Mouse (Mus musculus): ENCODE results near the gene Cfap97d1. TPM values are rescaled to one million over a fixed set of nuclear protein-coding genes. Genes with fewer than 3 reads are reported as not detected.

Gene Cfap97d1
- not detected in 2 replicates for polyA plus RNA-seq (2014; fragmentation: Nextera tagmentation; extraction: Ambion mirVana)

DNA sequence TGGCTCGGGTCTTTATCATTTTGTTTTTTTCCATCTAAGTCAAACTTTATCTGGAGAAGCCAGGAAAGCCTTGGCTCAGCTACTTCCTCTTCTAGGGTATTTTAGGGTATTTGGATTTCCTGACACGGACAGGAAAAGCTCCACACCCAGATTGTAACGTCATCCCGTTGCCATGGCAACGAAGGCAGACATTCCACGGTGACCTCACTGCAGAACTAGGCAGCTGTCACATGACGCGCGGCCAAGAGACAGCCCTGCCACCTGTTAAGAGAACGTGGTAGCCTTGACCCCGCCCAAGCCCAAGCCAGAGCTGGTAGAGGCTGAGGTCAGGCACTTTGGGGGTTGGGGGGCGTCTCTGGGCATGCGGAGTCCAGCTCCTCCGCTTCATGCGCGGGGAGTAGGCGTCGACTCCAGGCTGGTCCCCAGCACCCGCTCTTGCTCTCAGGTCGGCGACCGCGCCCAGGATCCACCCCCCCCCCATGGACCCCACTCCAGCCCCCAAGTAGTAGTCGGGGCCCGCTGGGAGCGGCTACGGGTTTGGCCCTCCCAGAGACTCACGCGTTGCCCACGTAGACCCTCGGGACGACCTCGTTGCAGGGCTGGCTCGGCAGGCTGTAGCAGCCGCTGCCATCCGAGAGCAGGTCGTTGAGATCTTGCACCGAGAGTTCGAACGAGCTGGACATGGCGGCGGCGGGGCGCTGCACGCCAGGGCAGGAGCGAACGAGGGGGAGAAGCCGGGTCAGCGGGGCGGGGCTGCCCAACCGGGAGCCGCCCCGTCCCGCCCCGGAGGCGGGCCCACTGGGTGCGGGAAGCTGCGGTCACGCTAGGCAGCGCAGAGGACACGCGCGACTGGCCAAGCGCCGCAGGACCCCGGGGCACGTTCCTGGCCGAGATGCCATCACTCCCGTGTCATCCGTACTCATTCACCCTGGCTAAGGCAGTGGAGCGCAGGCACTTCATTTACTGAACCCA lies at the start of gene Cfap97d1:
Gene Cfap97d1 (plus strand): TSS at position 226 of the 972 bp plus-strand sequence.
- no peak for TF ChIP-seq CTCF (IDR thresholded peaks at IDR 0.05; ENCODE audit: low read depth)
- no peaks in the 10 kb centered on the region for H3K9me3 ChIP-seq (ENCODE audit: low read depth, low read length)
- peaks cover 8% of the 10 kb centered on the region; the same call in 1 of the 2 replicates for H3K36me3 ChIP-seq (ENCODE audit: insufficient read depth)

GRCm38 (mm10) chr11:101935743-101936142 lies 48.3 kb upstream of the Cfap97d1 start:
- DNase-seq (no peak), ATAC-seq (ENCODE audit: insufficient read depth) (no peak)
- H3K9me3 ChIP-seq (ENCODE audit: low read depth, low read length): no peaks in the 10 kb centered on the region
- H3K4me3 ChIP-seq (ENCODE audit: low read depth, low read length): no peak overlapping the region
- no peak for TF ChIP-seq CTCF (IDR thresholded peaks at IDR 0.05; ENCODE audit: low read depth)
- H3K9ac ChIP-seq: no peak overlapping the region
- H3K27ac ChIP-seq (ENCODE audit: low read depth): no peak overlapping the region
- no peaks in the 10 kb centered on the region for H3K36me3 ChIP-seq (ENCODE audit: insufficient read depth)
- 77% methylated on average over 3 of the region's 3 CpGs for WGBS
- H3K4me2 ChIP-seq: no peak overlapping the region
- H3K4me1 ChIP-seq (ENCODE audit: insufficient read depth): peaks cover 6% of the 10 kb centered on the region; the same call in 1 of the 2 replicates
- peaks cover 20% of the 10 kb centered on the region; the same call in 1 of the 2 replicates for H3K27me3 ChIP-seq (ENCODE audit: insufficient read depth, low read length)

More for the DNA sequence above, at the start of gene Cfap97d1:
- no peaks in the 10 kb centered on the region for H3K27me3 ChIP-seq (ENCODE audit: insufficient read depth, low read length)
- H3K4me2 ChIP-seq: peak within 1 kb of the TSS; percentile 100
- H3K9ac ChIP-seq: peak within 1 kb of the TSS; percentile 59
- H3K4me1 ChIP-seq (ENCODE audit: insufficient read depth): no peaks in the 10 kb centered on the region
- H3K27ac ChIP-seq (ENCODE audit: low read depth): peak within 1 kb of the TSS; percentile 82
- peak within 1 kb of the TSS; percentile 62 for H3K4me3 ChIP-seq (ENCODE audit: low read depth, low read length)
- ATAC-seq (ENCODE audit: insufficient read depth): peak; percentile 81
- DNase-seq: peak; percentile 98
- WGBS: under 1% methylated on average over 70 of the region's 71 CpGs

- no peaks in the 10 kb centered on the region for H3K9me3 ChIP-seq (ENCODE audit: low read depth, low read length)
These were observed 47.7 kb upstream of the Cfap97d1 start for GRCm38 (mm10) chr11:101936421-101936820.

GRCm38 (mm10) chr11:101937108-101937507 lies 47.0 kb upstream of the Cfap97d1 start:
- H3K4me1 ChIP-seq (ENCODE audit: insufficient read depth): peaks cover 6% of the 10 kb centered on the region; the same call in 1 of the 2 replicates
- DNase-seq (peak; percentile 72), ATAC-seq (ENCODE audit: insufficient read depth) (peak; percentile 44; the same call in 1 of the 2 replicates)
- under 1% methylated on average over 32 of the region's 32 CpGs for WGBS
- peak overlapping the region; percentile 81 for H3K4me2 ChIP-seq
- no peaks in the 10 kb centered on the region for H3K9me3 ChIP-seq (ENCODE audit: low read depth, low read length)
- peak overlapping the region; percentile 59 for H3K9ac ChIP-seq
- H3K27me3 ChIP-seq (ENCODE audit: insufficient read depth, low read length): peaks cover 20% of the 10 kb centered on the region; the same call in 1 of the 2 replicates
- peak overlapping the region; percentile 36 for H3K4me3 ChIP-seq (ENCODE audit: low read depth, low read length)
- H3K27ac ChIP-seq (ENCODE audit: low read depth): no peak overlapping the region
- H3K36me3 ChIP-seq (ENCODE audit: insufficient read depth): no peaks in the 10 kb centered on the region
- no peak for TF ChIP-seq CTCF (IDR thresholded peaks at IDR 0.05; ENCODE audit: low read depth)

More at GRCm38 (mm10) chr11:101936421-101936820, 47.7 kb upstream of the Cfap97d1 start:
- Histone ChIP-seq H3K36me3 (ENCODE audit: insufficient read depth) (no peaks in the 10 kb centered on the region), H3K27me3 (ENCODE audit: insufficient read depth, low read length) (peaks cover 20% of the 10 kb centered on the region; the same call in 1 of the 2 replicates), H3K9ac (no peak overlapping the region), H3K4me3 (ENCODE audit: low read depth, low read length) (no peak overlapping the region), H3K4me1 (ENCODE audit: insufficient read depth) (peaks cover 6% of the 10 kb centered on the region; the same call in 1 of the 2 replicates), H3K27ac (ENCODE audit: low read depth) (no peak overlapping the region), H3K4me2 (peak overlapping the region; percentile 81)
- DNase-seq (no peak), ATAC-seq (ENCODE audit: insufficient read depth) (no peak)
- TF ChIP-seq CTCF (IDR thresholded peaks at IDR 0.05; ENCODE audit: low read depth): no peak
- WGBS: 39% methylated on average over 7 of the region's 7 CpGs

DNA sequence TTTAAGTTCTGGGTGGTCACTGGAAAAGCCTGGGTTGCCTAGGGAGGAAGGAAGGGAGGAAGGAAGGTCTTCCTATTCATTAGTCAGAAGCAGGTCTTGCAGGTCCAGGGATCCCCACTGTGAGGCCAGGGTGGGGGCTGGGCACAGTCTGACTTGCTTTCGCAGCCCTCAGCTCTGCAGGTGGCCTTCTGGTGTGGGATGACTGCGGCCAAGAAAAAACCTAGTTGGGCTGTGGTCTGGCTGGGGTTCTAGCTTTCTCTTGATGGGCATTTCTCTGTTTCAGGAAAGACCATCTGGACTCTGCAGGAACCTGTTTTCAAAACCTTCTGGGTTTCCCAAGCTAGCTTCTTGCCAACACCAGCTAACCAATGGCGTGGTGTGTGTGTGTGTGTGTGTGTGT lies 41.0 kb upstream of the Cfap97d1 start:
- no peak for TF ChIP-seq CTCF (IDR thresholded peaks at IDR 0.05; ENCODE audit: low read depth)
- Histone ChIP-seq H3K4me1 (ENCODE audit: insufficient read depth) (no peaks in the 10 kb centered on the region), H3K4me3 (ENCODE audit: low read depth, low read length) (no peak overlapping the region), H3K9me3 (ENCODE audit: low read depth, low read length) (no peaks in the 10 kb centered on the region), H3K27ac (ENCODE audit: low read depth) (no peak overlapping the region), H3K27me3 (ENCODE audit: insufficient read depth, low read length) (peaks cover 6% of the 10 kb centered on the region; the same call in 1 of the 2 replicates), H3K9ac (no peak overlapping the region), H3K4me2 (no peak overlapping the region), H3K36me3 (ENCODE audit: insufficient read depth) (no peaks in the 10 kb centered on the region)
- DNase-seq (no peak), ATAC-seq (ENCODE audit: insufficient read depth) (no peak)
- WGBS: 42% methylated on average over 3 of the region's 3 CpGs

- H3K4me2 ChIP-seq: no peak overlapping the region
- no peaks in the 10 kb centered on the region for H3K36me3 ChIP-seq (ENCODE audit: insufficient read depth)
- no peak overlapping the region for H3K4me3 ChIP-seq (ENCODE audit: low read depth, low read length)
- peak; percentile 51 for DNase-seq
- no peaks in the 10 kb centered on the region for H3K9me3 ChIP-seq (ENCODE audit: low read depth, low read length)
- no peak for ATAC-seq (ENCODE audit: insufficient read depth)
- H3K27me3 ChIP-seq (ENCODE audit: insufficient read depth, low read length): no peaks in the 10 kb centered on the region
- 21% methylated on average over 5 of the region's 5 CpGs for WGBS
- H3K9ac ChIP-seq: no peak overlapping the region
- H3K4me1 ChIP-seq (ENCODE audit: insufficient read depth): no peaks in the 10 kb centered on the region
- peak; percentile 46 for TF ChIP-seq CTCF (IDR thresholded peaks at IDR 0.05; ENCODE audit: low read depth)
- H3K27ac ChIP-seq (ENCODE audit: low read depth): no peak overlapping the region
These were observed 37.6 kb upstream of the Cfap97d1 start for GRCm38 (mm10) chr11:101946525-101946924.

DNA sequence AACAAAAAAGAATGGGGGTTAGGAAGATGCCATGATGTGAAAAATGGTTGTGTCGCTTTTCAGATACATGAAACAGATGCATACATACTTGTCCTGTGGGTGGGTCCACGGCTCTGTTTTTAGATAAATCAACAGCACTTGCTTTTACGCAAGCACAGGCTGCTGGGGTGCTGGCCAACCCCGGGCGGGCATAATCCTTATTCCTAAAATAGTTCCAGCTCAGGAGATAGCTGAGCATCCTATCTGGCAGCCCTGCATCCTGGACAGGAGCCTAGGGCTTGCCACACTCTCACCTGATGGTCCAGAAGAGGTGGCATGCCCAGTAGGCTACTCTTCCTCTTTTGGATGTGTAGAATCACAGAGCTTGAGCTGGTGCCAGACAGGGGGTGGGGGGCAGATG lies 34.1 kb upstream of the Cfap97d1 start:
- H3K4me1 ChIP-seq (ENCODE audit: insufficient read depth): peaks cover 14% of the 10 kb centered on the region; the same call in 1 of the 2 replicates
- DNase-seq (no peak), ATAC-seq (ENCODE audit: insufficient read depth) (no peak)
- no peak overlapping the region for H3K4me3 ChIP-seq (ENCODE audit: low read depth, low read length)
- no peak overlapping the region for H3K4me2 ChIP-seq
- H3K27ac ChIP-seq (ENCODE audit: low read depth): no peak overlapping the region
- H3K9ac ChIP-seq: no peak overlapping the region
- TF ChIP-seq CTCF (IDR thresholded peaks at IDR 0.05; ENCODE audit: low read depth): no peak
- H3K9me3 ChIP-seq (ENCODE audit: low read depth, low read length): no peaks in the 10 kb centered on the region
- H3K36me3 ChIP-seq (ENCODE audit: insufficient read depth): no peaks in the 10 kb centered on the region
- no peaks in the 10 kb centered on the region for H3K27me3 ChIP-seq (ENCODE audit: insufficient read depth, low read length)
- 72% methylated on average over 5 of the region's 5 CpGs for WGBS

Data from lung, embryonic 14.5 days (tissue).